Mouse (Mus musculus) urinary bladder, postnatal 25 days (tissue): ENCODE measurements at regions not wholly inside any gene's neighbourhood (a gene's known extent, or its start where the extent isn't known, plus 50 kb on each side); places are given as distances from the start of the nearest gene placed in this dataset.

Source experiments
- DNase-seq: peaks from one replicate; pipeline ENCODE4 v3.0.0; 2022; ENCODE audit warnings: low spot score

DNA sequence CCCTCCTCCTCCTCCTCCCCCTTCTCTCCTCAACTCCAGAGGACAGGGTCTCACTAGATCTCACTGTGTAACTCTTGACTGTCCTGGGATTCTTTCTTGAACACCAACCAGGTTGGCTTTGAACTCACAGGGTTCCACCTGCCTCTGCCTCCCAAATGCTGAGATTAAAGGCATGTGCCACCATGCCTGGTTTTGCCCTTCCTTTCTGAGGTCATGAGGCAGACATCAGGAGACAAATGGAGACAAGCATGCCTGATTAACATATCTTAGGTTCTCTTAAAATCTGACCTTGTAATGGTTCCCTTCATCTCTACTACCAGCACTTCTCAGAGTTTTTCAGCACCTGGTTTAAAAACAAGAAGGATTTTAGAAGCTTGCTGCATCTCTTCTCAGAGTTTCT, 143.5 kb downstream of the Gm10260 start:
- DNase-seq: no peak

DNA sequence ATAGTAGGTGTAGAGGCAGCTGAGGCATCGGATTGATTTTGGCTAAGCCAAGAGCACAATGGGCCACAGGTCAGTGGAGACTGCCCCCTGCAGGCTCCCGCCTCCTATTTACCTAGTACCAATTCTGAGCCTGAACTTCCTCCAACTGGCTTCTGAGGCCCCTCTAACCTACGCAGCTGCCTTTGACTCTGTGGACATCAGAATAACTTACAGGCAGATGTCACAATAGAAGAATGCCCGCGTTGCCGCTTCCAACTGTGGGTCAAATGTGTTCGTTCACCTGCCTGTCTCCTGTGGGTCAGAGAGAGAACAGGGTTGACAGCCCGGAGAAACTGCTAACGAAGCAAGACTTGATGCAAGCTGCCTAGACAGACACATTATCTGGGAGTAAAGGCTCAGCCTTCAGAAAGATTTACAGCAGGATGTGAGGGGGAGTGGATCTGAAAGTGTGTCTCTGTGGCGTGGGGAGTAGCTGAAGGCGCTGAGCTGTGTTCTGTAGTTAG, 153.2 kb downstream of the Gm10260 start:
- DNase-seq: no peak

DNA sequence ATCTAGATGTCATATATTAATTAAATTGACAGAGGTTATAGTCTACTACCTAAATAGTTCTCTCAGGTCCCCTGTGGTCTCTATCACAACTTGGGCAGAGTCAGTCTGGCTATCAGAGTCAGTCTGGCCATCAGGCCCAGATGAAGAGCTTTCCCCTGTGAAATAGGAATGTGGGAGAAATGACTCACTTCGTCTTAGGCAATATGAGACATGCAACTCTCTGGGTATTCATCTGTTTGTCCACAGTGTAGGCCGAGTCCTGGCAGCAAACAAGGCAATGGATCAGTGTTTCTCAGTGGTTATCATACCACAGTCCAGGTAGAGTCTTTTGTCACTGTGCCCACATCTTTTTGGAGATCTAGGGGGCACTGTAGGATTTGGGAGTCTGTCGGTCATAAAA, 156.0 kb downstream of the Gm10260 start:
- peak; percentile 13 for DNase-seq

DNA sequence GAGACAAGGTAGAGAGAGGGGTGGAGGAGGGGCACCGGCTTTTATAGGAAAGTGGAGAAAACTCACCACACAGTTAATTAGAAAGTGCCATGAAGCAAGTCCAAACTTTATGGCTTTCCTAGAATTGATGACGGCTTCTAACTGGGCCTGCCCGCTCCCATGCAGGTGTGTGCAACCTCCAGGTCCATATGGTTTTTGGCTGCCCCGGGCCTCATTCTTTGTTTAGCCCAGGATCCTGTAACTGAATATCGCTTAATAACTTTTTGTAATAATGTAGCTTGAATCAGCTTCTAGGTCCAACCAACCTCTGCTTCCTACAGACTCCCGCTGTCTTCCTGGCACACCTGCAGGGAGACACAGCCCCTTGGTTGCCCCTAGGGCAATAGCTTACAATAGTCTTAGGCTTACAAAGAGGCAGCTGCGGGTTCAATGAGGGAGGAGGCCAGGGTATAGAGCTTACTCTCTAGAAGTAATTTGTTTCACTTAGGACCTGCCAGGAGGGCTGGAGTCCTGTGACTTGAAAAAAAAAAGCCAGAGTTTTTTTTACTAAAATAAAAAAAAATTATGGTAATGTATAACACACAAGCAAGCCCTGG, 159.2 kb downstream of the Gm10260 start:
- DNase-seq: no peak

DNA sequence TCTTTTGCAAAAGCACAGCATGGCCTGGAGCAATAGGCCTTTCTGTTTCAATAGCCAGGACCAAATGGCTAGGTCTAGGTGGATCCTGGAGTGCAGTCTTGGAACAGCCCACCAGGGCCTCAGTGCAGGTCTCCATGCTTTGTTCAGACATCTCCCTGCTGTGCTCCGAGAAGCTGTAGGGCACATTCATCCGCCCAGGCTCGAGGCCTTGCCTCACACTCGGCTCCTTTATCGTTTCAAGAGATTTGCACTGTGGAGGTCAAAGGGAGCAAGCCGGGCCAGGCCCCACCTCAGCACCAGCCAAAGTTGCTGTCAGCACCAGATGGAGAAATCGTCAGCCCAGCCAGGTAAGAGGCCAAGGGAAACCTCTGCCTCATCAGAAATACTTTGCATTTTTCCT, 160.3 kb downstream of the Gm10260 start:
- DNase-seq: no peak

DNA sequence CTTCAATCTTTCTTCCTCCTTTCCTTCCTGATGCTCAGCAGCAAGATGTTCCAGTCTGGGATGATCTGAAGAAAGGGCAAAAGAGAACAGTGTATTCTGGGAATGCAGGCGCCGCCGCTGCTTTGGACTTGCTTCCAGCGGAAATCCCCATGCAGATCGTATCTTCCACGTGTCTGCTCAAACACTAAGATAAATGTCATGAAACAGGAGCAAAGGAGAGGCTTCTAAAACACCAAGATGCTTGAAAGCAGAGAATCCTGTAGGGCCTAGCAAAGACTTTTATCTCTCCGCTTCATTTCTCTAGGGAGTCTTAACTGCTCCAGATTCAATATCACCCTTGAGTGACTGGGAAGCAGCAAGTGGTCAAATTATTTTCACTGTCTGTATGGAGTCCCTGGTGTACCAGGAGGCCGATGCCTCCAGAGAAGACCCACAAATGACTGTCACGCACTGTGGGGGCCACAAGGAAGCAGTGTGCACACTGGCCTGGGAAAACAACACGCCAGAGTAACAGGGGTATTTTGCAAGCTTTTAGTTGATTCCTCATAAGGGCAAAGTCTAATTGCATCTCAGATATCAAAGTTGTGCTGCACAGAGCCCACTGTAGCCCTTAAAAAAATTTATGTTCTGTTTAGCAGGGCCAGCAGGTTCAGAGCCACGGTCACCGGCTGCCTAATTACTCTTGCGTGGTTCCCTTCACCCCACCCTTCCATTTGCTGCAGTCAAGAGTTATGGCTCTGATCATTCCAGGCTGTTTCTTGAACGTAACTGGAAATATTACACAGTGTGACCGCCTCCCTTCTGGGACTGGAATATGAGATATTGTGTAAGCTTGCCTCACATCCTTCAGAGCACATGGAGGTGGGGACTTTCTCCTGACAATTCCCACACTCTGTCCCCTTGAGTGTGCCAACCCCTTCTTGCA, 161.7 kb downstream of the Gm10260 start:
- DNase-seq: no peak

DNA sequence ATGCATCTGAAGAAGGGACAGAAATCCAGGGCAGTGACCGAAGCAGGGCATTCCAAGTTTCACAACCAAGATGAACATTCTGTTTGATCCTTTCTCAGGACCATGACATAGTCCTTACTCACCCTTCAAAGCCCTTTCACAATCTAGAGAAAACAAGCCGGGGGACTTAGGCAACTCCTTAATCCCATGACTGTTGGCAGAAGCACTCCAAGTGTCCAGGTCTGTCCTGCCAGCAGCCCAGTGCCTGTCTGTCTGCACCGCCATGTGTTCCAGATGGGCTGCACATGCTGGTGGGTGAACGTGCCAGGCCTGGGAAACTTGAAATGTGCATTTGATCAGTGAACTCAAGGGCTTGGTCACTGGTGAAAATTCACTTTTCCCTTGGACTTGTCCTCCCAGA, 165.6 kb downstream of the Gm10260 start:
- DNase-seq: peak; percentile 15

DNA sequence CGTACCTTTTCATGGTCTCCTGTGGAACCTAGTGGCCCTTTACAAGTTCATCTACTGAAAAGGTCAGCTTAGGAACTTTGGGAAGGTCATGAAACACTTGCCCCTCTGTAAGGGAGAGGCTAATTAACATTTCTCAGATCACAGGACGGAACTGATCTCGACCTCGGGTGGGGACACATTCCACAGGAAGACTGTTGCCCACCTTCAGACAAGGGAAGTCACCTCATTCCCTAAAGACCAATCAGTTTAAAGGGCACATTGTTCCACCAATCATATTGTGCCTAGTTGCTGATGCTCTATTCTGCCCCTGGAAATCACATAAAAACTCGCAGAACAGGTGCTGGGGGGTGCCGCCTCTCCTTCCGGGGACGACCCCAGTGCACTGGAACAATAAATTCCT, 170.8 kb downstream of the Gm10260 start:
- no peak for DNase-seq

DNA sequence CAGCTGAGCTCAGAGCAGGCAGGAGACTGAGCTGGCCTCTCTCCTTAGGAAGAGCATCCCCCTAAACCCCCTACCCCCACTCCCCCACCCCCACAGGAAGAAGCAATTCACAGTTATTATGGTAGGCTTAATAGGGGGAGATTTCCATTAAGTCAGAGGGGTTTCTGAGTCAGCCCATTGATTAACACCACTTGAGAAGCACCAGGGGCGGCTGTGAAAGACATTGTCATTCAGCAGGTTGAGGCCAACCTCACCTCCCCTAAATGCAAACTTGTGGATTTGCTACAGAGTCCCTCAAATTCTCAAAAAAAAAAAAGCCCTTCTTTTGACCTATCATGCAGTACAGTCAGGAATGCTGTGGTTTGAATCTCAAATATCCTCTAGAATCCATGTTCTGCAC, 172.3 kb downstream of the Gm10260 start:
- no peak for DNase-seq

DNA sequence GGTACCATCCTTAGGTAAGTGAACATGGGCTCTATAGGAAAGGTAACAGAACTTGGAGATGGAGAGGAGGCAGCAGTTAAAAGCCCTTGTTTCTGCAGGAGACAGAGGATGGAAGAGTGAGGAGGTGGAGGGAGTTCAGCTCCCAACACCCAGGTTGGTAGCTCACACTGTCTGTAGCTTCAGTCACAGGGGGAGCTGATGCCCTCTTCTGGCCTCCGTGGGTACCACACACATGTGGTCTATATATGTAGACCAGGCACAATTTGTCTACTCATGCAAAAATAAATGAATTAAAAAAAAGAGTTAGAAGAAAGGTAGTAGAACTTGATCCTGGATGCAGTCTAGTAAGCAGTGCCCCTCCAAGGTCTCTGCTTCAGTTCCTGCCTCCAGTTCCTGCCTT, 173.3 kb downstream of the Gm10260 start:
- DNase-seq: no peak

DNA sequence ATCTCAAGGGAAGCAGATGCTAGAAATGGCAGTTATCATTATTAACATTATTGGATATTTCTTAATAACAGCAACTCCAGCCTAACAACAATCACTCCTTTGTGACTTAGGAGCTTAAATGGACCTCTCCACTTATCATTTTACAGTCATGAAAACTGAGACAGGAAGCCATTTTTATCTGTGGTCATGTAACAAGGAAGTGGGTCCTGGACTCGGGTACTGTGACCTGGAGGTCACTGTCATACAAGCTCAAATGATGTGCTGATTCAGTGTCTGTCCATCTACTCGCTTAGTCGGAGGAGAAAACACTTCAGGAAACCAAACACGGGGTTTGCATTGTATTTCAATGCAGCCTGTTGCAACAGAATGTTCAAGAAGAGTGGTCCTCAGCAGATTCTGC, 176.4 kb downstream of the Gm10260 start:
- DNase-seq: no peak

DNA sequence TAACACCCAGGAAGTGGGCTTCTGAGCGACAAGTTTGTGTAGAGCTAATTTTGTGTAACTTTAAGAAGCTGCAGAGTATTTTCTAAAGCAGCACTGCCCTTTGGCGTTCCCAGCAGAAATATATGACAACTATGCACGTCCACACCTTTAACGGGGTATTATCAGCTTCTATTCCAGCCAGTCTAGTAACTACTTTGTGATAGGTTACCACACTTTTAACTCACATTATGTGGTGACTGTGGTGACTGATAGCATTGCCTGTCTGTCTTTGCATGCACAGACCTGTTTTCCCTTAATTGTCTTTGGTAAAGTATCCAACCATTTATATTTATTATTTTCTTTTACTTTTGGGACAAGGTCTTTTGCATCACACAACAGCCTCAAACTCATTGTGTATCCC, 179.1 kb downstream of the Gm10260 start:
- no peak for DNase-seq

DNA sequence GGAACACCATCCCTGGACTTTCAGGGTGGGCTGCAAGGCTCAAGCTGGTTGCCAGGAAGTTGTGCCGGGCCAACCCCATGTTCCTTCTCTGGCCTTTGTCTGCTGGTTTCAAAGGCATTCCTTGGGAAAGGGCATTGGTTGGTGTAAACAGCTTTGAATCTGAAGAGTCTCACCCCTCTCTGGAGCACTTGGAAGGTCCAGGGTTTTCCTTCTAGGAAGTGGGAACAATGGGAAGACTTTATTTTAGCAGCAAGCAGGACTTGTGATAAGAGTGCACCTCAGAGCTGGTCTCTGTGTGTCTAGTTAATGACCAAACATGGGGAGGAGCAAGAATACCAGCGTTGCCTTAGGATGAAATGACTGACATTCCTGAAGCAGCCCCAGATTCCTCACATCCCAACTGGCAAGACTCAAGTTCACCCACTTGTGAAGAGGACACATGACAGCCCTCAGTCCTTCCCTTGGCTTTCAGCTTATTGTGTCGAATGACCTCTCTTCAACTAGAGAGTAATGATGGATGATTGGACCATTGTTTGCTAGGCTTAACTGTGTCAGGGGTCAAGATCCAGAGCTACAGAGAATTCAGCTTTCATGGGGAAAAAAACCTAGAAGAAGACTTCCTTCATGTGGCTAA, 180.1 kb downstream of the Gm10260 start:
- no peak for DNase-seq

DNA sequence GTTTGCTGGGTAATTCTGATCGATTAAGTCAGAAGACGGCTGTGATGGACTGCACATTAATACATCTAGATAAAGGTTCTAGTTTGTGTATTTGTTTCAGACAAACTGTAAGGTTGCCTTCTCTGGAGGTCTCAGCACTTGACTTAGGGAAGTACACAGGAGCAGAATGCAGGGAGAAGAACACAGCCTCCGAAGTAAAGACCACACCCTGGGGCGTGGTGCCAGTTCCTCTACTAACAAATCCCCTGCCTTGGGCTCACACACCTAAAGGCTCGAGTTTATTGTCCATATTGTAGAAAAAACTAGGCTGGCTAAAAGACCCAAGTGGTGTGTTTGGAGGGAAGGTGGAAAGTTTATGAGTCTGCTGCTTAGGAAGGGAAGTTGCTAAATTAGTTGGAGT, 181.8 kb downstream of the Gm10260 start:
- no peak for DNase-seq

DNA sequence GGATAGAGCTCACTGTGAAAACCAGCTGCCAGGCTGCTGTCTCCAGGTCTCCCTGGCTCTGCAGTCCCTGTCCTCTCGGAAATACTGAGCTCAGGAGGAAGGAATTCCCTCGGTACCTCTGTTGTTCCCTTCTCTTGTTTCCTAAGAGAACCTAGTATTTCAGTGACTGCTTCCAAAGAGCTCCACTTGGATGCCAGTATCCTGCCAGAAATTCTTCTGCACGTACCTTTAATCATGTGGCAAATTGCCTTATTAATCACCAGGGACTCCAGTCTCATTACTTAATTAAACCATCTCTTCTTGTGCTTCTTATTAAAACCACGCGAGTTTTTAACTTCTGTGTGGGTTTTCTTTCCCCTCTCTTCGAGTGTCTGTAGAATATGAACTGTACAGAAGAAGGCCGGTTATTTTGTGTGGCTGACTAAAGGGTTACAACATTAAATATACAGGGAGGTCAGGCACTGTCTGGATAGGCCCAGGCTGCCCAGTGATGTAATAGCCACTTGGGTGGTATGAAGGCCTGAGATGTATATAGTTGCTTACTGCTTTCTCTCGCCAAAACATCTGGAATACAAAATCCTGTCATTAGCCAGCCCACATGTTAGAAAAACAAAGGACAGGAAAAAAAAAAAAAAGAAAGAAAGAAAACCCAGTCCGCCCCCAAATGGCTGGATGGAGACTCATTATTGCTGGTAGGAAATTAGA, 183.2 kb downstream of the Gm10260 start:
- DNase-seq: no peak

DNA sequence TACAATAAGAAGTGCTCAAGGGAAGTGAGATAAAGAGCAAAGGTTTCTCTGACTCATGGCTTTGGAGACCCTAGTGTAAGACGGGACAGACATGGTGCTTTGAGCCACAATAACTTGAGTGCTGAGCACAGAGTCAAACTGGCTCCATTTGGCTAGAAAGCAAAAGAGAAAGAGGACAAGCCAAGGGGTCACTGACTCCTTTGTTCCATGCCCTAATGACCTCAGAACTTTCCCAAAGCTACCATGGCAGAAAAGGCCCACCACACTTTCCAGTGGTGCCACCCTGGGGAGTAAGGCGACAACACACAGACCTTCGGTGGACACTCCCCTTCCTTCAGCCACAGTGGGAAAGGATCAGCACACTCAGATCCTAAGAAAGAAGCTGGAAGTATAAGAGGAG, 186.8 kb downstream of the Gm10260 start:
- DNase-seq: no peak

DNA sequence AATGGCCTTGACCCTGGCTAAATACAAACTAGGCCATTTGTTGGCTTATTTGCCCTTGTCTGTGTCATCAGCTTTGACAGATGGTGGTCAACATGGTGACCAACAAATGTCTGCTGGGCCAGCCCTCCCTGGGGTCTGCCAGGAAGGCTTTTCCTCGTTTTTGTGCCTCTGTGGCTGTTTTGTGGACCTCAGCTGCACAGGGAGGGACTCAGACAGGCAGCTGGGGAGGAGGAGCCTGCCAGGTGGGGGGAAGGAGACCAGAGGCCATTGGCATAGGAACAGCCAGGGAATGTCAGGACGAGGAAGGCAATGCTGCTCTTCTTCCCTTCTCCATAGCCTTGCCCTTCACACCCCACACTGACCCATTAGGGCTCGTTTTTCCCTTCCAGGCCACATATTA, 188.1 kb downstream of the Gm10260 start:
- DNase-seq: no peak

DNA sequence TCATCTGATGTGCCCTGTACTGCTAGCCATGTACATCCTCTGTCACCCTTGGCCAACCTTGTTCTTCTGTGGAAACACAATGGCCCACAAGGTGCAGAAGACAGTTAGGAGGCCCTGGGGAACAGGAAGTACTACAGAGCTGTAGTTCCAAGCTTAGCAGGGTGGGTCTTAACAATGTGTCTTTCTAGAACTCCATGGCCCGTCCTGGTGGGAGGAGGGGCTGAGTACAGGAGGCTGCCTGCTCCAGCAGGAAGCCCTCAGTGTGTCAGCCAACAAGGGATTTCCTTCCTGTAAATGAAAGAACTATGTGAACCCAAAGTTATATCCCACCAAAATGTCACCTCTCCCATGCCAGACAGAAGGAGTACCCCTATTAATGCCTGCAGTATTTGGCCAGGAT, 190.4 kb downstream of the Gm10260 start:
- no peak for DNase-seq

DNA sequence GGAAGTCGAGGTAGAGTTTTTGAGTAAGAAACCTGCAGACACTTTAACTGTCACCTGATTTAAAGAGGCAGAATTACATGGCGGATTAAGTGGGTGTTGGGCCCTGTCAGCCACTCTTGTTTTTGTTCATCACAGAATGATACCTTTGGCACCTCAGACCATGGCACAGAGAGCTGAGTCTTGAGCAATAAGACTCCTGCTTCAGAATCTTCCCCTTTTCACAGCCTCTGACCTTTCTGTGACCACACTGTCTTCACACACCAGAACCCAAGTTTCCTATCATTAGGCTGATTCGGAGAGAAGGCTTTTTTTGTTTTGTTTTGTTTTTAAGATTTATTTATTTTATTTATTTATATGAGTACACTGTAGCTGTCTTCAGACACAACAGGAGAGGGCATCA, 192.8 kb downstream of the Gm10260 start:
- DNase-seq: no peak

DNA sequence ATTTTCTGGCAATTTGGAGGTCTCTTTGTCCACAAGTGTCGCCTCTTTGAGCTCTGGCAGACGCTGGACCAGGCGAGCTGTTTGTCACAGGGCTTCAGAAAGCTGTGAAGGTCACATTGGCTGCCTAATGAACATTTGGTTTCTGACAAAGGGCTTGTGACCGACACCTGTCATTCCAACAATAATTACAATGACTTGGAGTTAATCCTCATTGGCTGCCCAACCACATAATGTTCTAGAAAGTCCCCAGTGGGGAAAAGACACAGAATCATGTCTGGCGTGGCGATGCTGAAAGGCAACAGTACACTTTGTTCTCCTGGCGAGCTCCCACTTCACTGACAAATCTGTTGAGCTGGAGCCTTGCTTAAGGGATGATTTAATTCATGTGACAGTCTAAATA, 194.4 kb downstream of the Gm10260 start:
- DNase-seq: no peak

DNA sequence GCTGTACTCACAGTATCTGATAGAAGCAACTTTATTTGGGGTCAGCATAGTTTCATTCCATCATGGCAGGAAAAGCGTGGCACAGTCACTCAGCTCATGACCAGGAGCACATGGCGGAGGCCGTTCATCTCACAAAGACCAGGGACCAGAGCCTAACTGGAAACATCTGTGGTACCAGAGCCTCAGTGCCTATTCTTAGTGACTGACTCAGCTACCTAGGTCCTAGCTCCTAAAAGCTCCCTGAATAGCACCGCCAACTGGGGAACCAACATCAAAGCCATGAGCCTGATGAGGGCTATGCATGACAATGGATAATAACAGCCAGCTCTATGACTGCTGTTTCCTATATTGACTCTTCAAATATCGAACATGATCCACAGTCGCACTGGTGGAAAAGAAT, 198.2 kb downstream of the Gm10260 start:
- no peak for DNase-seq

DNA sequence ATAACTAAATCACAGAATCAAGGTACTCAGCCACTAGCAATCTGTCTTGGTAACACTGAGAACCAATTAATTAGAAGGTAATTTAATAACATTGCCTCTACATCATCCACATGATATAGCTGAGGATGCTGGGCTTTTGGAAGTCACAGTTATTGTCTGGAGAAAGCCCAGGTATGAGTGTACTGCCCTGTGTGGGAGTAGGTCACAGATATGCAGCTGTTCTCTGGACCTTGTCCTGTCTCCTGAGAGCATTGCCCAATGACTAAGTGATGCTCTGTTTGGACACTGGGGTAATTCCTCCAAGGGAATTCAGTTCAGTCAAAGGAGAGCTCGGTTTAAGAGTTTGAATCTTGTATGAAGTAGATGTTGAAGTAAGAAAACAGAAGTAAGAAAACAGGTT, 199.6 kb downstream of the Gm10260 start:
- no peak for DNase-seq
